Mouse (Mus musculus) urinary bladder, adult 18-20 months (tissue): ENCODE results near the gene Mipol1.
"Not testable (repeated sequence)": the region's sequence is repeated elsewhere in the genome, so short reads cannot be mapped to it uniquely, and the experiment has no call there.

ENCODE experiments used
- DNase-seq, 2 experiments: peaks; one replicate each; pipeline ENCODE4 v3.0.0; 2022; ENCODE audit warnings: low spot score in 2 of 2, mixed read lengths in 2 of 2

Gene Mipol1

DNA sequence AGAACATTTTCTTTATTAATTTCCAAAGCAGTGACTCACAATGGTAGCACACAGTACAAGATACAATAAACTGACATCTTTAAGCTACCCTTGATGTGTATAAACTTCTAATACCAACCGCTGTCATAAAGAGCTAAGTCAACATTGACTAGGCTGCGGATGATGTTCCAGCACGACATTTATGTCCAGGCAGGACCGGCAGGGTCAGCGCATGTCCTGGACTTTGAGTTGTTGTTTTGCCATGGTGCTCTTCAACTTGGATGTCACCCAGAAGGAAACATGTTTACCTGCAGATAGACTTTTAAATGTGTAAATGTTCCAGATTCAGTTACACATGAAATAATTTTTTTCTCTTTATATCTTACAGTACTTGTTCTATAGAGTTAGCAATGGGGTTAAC is 194.7 kb downstream of the Mipol1 start:
- peak in 1 of 2 experiments; percentile 12 for DNase-seq

DNA sequence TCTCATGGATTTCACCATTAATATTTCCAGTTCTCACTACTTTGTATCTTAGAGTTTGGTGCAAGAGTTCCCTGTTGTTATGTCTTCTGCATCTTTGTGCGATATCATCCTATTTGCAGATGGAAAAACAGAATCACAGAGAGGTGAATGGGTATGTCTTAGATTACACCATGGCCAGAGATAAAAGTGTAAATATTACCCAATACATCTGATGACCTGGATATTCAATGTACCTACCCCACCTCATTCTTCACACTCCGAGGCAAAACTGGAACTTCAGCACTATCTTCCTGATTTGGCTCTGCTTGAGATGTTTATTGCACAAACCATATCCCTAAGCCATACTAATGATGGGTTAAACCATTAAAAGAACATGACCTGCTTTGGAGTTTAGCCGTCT is 198.0 kb downstream of the Mipol1 start:
- no peak for DNase-seq

DNA sequence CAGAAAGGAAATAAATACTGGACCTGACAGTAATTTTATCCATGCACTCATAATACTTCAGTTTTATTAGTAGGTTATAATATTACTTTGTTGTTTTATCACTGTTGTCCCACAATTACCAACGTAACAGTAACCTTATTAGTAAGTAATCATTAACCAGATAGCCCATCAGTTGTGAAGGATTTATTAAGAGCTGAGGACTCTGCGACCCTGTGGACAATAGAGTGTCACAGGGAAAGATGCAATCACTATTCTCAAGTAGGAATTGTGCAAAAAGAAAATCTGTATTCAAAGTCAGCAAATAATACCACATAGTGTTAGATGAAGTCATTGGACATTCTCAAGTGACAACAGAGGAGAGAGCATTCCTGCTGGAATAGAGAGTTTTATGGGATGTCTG is 198.5 kb downstream of the Mipol1 start:
- DNase-seq: no peak

DNA sequence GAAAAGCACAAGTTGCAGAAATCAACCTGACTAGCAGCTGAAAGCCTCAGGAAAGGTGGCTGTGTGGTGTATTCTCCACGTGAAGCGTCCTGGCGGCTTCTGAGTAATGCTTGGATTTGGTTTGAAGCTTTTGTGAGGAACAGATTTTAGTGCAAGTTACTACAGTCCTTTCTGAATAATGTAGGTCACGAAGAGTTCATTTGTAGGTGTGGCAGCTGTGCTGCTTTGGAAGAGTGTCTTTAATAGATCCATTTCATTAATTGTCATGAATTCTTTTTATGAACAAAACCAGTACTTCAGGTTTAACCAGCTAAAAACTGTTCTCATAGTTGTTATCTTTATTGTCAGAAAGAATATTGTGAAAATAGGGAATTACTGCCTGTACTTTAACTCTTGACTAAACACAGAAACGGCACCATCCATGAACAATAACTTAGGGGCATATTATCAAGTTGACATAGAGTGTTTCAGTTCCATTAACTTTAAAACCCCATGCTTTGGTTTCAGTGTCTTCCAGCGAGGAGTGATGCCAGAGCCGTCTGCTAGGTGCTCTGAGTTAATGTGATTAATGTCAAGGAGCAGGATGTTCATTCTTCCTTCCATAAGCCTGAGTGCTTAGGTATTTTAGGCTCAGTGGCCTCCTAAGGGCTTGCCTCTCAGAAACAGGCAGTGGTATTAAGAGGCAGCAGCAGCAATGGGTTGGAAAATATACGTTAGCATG is 206.9 kb downstream of the Mipol1 start:
- DNase-seq: not testable (repeated sequence)

DNA sequence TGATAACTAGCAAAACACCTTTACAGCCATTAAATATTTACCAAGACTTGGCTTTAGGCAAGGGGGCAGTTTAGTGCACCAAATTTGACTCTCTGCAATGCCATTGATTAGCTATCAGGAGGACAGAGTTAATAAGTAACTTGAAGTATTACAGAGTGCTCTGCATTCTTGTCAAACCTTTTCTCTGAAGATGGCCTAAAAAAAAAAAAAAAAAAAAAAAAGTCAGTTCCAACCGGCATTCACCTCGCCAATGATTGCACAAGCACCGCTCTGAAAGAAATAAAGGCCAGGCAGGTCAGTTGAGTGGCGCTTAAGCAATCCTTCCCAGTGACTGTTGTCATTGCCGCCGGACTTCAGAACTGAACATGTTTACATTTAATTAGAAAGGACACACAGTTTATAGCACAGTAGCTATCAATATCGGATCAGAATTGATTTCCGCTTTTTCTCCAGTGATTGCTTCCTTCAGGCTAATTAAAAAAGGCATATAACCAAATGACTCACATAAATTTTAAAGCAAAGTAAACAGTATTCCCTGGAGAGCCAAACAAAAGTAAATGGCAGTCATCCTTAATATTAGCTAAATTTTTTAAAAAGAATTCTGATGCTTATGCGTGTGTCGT is 214.2 kb downstream of the Mipol1 start:
- peak in 1 of 2 experiments; percentile 13 for DNase-seq

DNA sequence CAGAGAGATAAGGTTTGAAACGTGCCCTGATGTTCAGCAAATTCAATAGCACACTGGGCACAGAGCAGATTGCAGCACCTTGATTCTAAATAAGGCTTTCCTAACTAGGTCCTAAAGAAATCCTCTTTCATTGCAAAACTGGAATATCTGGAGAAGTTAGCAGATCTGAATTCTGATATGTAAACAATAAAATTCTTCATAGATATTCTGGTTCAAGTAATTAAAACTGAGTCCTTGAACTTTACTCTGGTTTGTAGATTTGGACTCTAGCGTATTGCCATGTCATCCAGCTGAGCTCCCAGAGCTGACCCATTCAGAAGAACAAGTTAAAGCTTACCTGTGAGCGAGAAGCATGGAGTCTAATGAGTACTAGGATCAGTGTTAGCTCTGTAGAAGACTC is 217.1 kb downstream of the Mipol1 start:
- no peak for DNase-seq

DNA sequence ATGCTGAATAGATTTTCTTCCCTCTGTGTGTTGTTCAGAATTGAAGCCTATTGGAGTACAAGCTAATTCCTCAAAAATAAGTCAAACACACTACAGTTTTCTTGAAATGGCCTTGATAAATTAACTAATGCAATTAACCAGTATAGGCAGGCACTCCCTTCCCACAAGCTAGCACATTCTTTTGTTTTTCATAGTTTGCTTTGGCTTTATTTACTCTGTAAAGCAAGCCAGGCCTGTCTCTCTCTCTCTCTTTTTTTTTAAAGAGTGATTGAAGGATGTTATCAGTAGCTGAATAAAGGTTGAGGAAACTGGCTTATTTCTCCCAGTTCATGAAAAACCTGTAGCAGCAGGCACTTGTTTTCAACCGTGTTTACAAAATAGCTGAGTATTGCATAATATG is 219.1 kb downstream of the Mipol1 start:
- no peak for DNase-seq

DNA sequence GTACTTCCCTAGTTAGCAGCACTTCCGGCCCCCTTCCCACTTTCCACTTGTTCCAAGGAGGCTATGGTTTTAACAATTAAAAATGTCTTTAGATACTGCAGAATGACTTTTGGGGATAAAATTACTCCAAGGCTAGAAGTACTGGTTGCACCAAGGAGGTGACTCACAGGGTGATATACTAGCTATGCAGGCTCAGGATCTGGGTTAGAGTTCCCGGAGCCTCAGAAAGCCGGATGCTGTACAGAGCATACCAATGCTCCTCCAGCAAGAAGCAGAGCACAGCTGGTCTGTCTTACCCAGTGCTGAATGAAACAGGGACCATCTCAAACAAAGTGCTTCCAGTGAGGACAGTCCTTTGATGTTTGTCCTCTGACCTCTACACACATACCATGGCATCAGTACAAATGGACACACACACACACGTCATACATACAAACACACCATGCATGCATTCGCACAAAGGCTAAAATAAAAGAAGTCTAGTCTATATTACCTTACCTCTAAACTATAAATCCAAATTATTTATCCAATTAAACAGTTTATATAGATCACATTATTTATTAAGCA is 219.9 kb downstream of the Mipol1 start:
- peak in 1 of 2 experiments; percentile 25 for DNase-seq

DNA sequence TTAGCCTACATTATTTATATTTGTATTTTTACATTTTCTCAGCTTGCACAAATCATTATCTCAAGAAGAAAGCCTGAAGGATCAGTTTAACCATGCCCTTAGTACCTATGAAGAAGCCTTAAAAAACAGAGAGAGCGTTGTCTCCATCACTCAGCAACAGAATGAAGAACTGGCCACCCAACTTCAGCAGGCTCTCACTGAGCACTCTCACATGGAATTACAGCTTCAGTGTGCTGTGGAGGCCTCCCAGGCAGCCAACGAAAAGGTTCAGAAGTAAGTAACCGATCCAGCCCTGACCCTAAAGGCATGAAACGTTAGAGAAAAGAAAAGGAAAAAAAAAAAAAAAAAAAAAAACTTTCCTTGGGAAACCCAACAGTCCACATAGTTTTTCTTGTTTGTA is 226.7 kb downstream of the Mipol1 start:
- no peak for DNase-seq

DNA sequence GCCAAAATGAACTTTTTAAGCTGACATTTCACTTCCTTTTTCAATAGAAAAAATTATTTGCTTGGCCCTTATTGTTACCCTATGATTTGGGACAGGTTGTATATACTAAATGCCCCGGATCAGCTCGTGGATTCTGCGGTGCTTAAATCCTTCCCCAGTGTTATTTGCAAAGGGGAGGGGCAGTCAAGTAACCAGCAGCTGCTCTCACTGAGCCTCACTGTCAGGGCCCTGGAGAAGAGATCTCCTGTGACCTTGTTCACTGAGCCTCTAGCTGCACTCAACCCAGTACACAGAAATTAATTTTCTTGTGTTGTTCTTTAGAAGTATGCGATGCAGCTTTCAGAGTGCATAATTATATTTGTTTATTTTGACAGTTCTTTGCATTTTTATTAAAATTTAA is 227.1 kb downstream of the Mipol1 start:
- DNase-seq: no peak

DNA sequence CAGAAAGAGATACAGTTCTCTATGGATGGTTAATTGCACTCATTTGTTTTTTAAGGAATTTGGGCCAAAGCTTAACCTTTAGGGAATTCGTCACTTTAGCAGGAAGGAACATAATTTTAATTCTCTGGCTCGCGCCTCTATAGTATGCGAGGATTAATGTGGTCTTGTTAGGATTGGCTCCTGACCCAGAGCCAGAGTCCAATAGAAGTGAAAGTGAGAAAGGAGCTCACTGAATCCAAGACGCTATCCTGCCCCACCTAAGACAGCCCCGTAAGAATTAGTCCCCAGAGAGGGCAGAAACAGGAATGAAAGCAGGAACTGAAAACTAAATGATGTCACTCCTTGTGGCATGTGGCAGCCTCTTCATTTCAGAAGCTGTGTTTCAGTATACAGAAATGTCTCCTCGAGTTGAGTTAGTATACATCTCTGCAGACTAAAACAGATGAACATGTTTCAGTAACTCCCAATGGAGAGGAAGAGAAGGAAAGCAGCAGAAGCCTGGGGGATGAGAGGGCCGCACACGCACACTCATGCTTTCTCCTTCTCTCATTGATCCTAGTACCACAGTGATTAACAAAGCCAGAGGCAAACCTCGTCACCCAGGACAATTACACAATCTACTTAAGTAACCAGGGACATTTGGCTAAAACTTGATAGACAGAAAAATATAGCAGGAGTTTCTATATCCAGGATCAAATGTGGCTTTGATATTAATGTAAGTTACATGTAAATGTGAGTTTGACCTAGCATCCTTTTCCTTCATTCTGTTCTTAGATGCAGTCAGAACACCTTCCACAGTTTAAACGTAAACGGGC is 234.5 kb downstream of the Mipol1 start:
- DNase-seq: no peak

DNA sequence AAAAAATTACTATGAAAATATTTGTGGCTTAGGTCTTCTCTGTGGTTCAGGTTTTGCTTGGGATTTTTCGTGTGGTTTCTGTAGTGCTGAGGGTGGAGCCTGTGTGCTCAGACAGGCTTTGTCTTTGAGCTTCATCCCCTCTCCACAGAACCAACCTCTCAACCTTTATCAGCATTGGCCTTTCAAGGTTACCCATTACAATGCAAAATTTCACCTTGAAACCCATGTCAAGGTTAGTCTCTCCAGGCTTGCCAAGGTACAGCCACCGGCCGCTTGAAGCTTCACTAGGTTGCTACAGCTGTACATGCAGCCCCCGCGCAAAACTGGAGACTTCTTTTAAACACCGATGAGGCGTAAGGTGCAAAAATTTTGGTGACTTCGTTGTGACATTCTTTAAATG is 241.6 kb downstream of the Mipol1 start:
- no peak for DNase-seq

DNA sequence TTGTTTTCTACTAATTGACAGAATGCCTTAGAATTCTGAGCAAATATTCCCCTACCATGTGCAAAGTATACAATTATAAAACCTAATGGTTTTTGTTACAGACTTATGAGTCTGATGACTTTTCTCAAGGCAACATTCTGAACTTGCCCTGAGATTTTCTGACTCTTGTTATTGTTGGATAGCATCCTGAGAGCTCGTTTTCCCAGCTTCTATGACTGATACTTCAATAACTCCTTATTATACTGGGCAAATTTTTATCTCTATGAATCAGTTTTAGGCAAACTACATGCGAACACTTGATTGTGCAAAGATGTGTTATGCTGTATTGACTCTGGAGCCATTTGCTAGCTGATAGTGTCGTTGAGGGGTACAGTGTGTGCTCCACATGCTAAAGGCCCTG is 246.6 kb downstream of the Mipol1 start:
- DNase-seq: no peak

DNA sequence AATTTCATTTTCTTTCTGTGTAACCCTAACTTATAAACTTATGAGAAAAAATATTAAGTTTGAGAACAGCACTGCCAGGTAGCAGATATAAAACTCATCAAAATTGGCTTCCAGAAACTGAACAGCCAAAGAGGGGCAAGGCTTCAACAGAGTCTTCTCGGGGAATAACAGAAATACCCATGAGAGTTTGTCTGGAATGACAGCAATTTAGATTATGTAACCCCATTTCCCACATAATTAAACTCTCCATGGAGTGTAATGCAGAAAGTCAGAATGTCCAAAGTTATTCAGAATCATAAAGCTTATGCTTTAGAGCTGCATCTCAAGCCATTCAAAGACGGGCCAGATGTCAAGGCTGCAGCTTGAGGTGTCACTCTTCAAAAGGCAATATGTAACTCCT is 251.6 kb downstream of the Mipol1 start:
- no peak for DNase-seq

DNA sequence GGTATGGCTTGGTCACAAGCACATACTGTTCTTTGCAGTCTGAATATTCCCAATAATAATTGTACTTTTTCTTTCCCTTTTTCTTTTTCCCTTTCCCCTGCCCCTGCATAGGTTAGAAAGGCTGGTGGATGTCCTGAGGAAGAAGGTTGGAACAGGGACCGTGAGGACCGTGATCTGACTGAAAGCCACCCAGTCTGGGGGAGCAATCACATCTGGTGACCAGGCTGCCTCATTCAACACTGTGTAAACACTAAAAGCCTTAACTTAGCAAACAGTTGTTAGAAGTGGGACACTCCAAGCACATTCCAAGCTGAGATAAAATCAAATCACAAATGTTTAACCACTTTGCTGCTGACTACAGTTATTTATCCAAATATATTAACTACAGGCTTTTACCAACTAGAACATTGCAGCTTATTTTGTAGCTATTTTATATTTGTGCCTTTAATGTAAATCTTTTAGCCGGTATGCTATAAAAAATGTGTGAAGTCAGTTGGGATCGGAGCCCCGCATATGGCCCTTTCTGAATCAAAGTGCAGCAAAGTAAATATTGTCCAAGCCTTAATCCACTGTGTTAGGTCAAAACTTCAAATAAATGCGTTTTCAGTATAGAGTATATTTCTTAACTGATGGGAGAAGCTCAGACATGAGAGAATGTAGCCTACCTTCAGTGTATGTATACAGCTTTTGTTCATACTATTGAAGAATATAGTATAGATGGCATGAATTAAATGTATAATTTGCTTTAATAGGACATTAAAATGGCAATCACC is 266.3 kb downstream of the Mipol1 start:
- DNase-seq: no peak

DNA sequence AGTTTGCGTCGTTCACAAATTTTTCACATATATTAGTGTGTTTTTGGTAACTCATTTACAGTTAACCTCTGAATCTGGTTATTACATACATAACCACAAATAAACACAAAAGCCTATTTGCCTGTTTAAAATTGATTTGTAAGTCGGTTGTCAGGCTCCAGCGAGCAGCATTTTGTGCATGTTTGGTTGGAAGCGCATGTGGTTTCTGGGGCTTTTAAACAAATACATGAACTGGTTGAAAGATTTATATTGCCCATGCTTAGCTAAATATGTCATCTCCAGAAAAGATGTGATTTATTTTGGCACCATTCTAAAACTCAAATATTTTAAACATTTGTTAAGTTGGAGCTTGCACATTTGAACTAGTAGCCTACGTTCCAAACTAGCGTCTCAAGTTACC is 270.0 kb downstream of the Mipol1 start:
- no peak for DNase-seq

DNA sequence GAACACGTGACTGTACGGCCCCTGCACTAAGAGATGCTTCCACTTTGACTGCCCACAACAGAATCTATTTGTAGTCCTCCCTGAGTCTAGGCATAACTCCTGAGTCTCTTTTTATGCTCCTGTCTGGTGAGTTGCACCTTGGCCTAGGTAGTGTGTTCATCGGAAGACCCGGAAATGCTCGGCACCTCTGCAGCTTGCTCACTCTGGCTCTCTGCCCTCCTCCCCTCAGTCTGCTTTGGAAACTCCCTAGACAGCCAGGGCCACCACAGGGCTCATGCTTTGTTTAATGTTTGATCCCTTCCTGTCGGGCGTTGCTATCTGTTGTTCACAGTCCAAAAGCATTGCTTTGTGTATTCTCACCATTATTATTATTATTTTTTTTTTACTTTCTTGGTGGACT is 275.1 kb downstream of the Mipol1 start:
- no peak for DNase-seq

DNA sequence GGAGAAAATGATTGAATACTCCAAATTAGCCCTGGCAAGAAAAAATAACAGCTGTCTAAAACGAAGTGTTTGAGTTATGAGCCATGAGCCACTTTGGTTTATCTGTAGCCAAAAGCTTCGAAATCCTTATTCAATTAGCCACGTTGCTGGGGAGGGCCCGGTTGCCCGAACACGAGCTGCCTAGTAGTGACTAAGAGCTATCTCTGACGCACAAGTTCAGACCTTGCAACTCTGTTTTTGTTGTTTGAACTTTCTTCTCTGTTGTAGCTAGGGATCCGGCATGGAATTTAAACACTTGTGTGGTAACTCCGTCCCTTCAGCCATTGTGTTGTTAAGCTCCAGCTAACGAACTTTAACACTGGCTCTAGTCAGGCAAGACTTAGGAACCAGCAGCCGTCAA is 278.7 kb downstream of the Mipol1 start:
- peak in 1 of 2 experiments; percentile 24 for DNase-seq

DNA sequence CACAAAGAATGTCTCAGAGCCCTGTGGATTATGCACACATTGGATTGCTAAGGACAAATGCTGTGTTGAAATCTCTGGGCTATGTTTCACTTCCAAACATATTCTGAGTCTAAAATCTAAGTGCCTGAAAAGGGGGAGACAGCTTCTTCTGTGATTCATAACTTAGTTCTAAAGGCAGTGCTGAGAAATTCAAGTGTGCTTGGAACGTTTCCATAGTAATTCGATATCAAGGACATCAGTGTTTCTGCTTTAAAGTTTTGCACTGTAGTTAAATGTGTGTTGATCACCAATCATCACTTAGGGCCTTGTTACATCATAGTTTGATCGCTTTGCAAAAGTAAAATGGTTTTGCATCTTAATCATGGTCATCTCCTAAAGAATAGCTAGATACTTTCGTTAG is 279.5 kb downstream of the Mipol1 start:
- no peak for DNase-seq

DNA sequence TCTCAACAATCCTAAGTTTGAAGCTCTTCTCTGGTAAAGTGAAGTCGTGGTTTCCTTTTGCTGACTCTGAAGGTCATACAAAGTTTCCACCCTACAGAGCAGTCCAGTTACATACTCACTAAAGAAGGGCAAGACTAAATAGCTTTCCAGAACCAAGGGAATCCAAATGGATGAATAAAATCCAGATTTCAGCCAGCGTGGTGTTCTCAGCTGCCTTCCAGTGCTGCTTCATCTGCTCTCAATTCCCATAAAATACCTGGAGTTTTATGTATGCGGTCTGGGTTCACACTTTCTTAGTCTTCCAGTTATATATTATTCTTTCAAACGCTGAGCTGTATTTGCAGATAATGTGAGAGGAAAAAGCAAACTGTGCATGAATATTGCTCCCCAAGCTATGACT is 280.9 kb downstream of the Mipol1 start:
- no peak for DNase-seq

DNA sequence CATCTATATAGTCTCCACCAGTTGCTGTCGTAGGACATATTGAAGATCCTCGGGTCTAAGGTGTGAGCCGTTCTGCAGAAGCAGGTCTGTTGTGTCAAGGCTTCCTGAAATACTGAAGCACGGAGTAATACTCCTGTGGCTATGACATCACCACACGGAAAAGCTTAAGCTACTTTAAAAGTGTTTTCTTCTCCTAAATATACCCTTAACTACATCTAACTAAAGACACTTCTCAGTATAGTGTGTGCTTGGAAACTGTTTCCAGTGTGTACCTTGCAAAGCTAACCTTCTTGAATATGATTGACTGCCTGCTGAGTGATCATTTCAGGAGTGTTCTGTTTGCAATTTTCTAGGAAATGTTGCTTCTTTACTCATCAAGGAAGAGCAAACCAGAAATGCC is 281.3 kb downstream of the Mipol1 start:
- DNase-seq: no peak

DNA sequence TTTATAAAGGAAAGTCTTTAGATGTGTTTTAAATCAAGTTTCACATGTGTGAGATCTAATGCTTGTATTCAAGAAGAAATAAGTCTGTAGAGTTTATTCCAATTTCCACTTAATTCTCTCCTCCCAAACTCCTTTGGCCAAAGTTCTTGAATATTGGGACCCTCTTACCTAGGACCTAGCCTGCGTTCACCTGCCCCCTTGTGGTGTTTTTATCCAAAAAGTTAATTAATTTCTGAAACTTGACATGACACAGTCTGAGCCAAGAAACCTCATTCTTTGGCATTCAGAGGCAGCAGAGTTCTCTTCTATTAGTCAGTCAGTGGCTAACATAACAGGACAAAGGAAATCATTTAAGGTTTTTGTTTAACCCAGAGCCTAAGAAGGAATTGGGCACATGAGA is 284.3 kb downstream of the Mipol1 start:
- no peak for DNase-seq
